Mouse (Mus musculus): ENCODE measurements around the gene Ryr2.

DNA sequence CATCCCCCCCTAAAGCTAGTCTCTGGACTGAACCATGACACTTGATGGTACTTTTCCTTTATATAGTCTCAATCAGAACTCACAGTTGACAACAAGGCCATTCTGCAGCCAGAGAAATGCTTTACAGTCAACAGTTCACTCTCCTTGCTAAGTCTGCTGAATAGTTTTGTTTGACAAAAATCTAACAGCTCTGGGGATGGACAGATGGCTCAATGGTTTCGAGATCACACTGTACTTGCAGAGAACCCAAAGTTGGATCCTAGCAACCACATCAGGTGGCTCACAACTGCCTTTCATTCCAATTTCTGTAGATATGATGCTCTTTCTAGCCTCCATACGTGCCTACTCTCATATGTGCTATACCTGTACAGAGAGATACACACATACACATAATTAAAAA, 109.4 kb downstream of the Ryr2 start:
- no peak for TF ChIP-seq CTCF (IDR thresholded peaks at IDR 0.05)
- no peak for TF ChIP-seq EP300 (IDR thresholded peaks at IDR 0.05)

Measured in lung, postnatal 0 days (tissue).